Mouse (Mus musculus): ENCODE data around the gene Gpat2. TPM values are rescaled to one million over a fixed set of nuclear protein-coding genes. Genes with fewer than 3 reads are reported as not detected.

Gpat2 gene
- total and polyA plus RNA-seq, 3 experiments = 0.08 TPM; not detected in 2

GRCm38 (mm10) chr2:127398738-127399137 lies 26.3 kb upstream of the Gpat2 start:
- TF ChIP-seq EP300 (IDR thresholded peaks at IDR 0.05; ENCODE audit: insufficient read depth, low read depth, low read length) = no peak
- Histone ChIP-seq H3K27me3 (ENCODE audit: control insufficient read depth, insufficient read depth, low read length) (no peaks in the 10 kb centered on the region), H3K79me2 (replicated peaks; ENCODE audit: control insufficient read depth, insufficient read depth, low read length) (no peaks in the 10 kb centered on the region), H3K36me3 (ENCODE audit: control insufficient read depth, insufficient read depth, low read length) (no peaks in the 10 kb centered on the region), H3K4me1 (ENCODE audit: control insufficient read depth, insufficient read depth, low read length) (no peaks in the 10 kb centered on the region), H3K9ac (ENCODE audit: low read depth, low read length) (no peak overlapping the region), H3K27ac (no peak overlapping the region), H3K4me3 (no peak overlapping the region)
- WGBS = 87% methylated on average over 7 of the region's 7 CpGs
- DNase-seq = no peak
- intact Hi-C loops (cut with DNase I) = no loop called here

- no peaks in the 10 kb centered on the region for H3K36me3 ChIP-seq (ENCODE audit: control insufficient read depth, insufficient read depth, low read length)
- no peak overlapping the region for H3K9ac ChIP-seq (ENCODE audit: low read depth, low read length)
- no peaks in the 10 kb centered on the region for H3K4me1 ChIP-seq (ENCODE audit: control insufficient read depth, insufficient read depth, low read length)
- TF ChIP-seq POLR2A (IDR thresholded peaks at IDR 0.05; ENCODE audit: insufficient read depth, low read depth, low read length) (no peak), EP300 (IDR thresholded peaks at IDR 0.05; ENCODE audit: insufficient read depth, low read depth, low read length) (no peak), CTCF (IDR thresholded peaks at IDR 0.05) (no peak)
- 76% methylated on average over 6 of the region's 6 CpGs for WGBS
- no peak for DNase-seq
- no peaks in the 10 kb centered on the region; the same call in 1 of the 2 replicates for H3K27me3 ChIP-seq (ENCODE audit: control insufficient read depth, insufficient read depth, low read length)
- intact Hi-C loops (cut with DNase I) = no loop called here
- no peaks in the 10 kb centered on the region for H3K79me2 ChIP-seq (replicated peaks; ENCODE audit: control insufficient read depth, insufficient read depth, low read length)
- H3K27ac ChIP-seq = no peak overlapping the region
- no peak overlapping the region for H3K4me3 ChIP-seq
These were observed 13.9 kb upstream of the Gpat2 start for GRCm38 (mm10) chr2:127411126-127411525.

GRCm38 (mm10) chr2:127415806-127416205 lies 9.2 kb upstream of the Gpat2 start:
- TF ChIP-seq POLR2A (IDR thresholded peaks at IDR 0.05; ENCODE audit: insufficient read depth, low read depth, low read length) = no peak
- TF ChIP-seq EP300 (IDR thresholded peaks at IDR 0.05; ENCODE audit: insufficient read depth, low read depth, low read length) = no peak
- TF ChIP-seq CTCF (IDR thresholded peaks at IDR 0.05) = no peak
- no peak for DNase-seq
- Histone ChIP-seq H3K27ac (no peak overlapping the region), H3K36me3 (ENCODE audit: control insufficient read depth, insufficient read depth, low read length) (no peaks in the 10 kb centered on the region), H3K4me3 (no peak overlapping the region), H3K4me1 (ENCODE audit: control insufficient read depth, insufficient read depth, low read length) (no peaks in the 10 kb centered on the region), H3K27me3 (ENCODE audit: control insufficient read depth, insufficient read depth, low read length) (no peaks in the 10 kb centered on the region; the same call in 1 of the 2 replicates), H3K79me2 (replicated peaks; ENCODE audit: control insufficient read depth, insufficient read depth, low read length) (no peaks in the 10 kb centered on the region), H3K9ac (ENCODE audit: low read depth, low read length) (no peak overlapping the region)
- intact Hi-C loops (cut with DNase I) = no loop called here
- 63% methylated on average over 10 of the region's 10 CpGs for WGBS

GRCm38 (mm10) chr2:127416706-127417105 lies 8.3 kb upstream of the Gpat2 start:
- Histone ChIP-seq H3K4me1 (ENCODE audit: control insufficient read depth, insufficient read depth, low read length) (no peaks in the 10 kb centered on the region), H3K27me3 (ENCODE audit: control insufficient read depth, insufficient read depth, low read length) (no peaks in the 10 kb centered on the region; the same call in 1 of the 2 replicates), H3K36me3 (ENCODE audit: control insufficient read depth, insufficient read depth, low read length) (no peaks in the 10 kb centered on the region), H3K27ac (no peak overlapping the region), H3K9ac (ENCODE audit: low read depth, low read length) (no peak overlapping the region), H3K79me2 (replicated peaks; ENCODE audit: control insufficient read depth, insufficient read depth, low read length) (no peaks in the 10 kb centered on the region), H3K4me3 (no peak overlapping the region)
- intact Hi-C loops (cut with DNase I) = no loop called here
- no peak for DNase-seq
- TF ChIP-seq EP300 (IDR thresholded peaks at IDR 0.05; ENCODE audit: insufficient read depth, low read depth, low read length) (no peak), CTCF (IDR thresholded peaks at IDR 0.05) (no peak), POLR2A (IDR thresholded peaks at IDR 0.05; ENCODE audit: insufficient read depth, low read depth, low read length) (no peak)
- 77% methylated on average over 3 of the region's 3 CpGs for WGBS

- no peak overlapping the region for H3K27ac ChIP-seq
- WGBS = 57% methylated on average over 10 of the region's 10 CpGs
- no peaks in the 10 kb centered on the region for H3K36me3 ChIP-seq (ENCODE audit: control insufficient read depth, insufficient read depth, low read length)
- TF ChIP-seq POLR2A (IDR thresholded peaks at IDR 0.05; ENCODE audit: insufficient read depth, low read depth, low read length) (no peak), EP300 (IDR thresholded peaks at IDR 0.05; ENCODE audit: insufficient read depth, low read depth, low read length) (no peak), CTCF (IDR thresholded peaks at IDR 0.05) (no peak)
- intact Hi-C loops (cut with DNase I) = no loop called here
- no peak overlapping the region for H3K4me3 ChIP-seq
- H3K4me1 ChIP-seq (ENCODE audit: control insufficient read depth, insufficient read depth, low read length) = no peaks in the 10 kb centered on the region
- no peak overlapping the region for H3K9ac ChIP-seq (ENCODE audit: low read depth, low read length)
- no peak for DNase-seq
- no peaks in the 10 kb centered on the region for H3K79me2 ChIP-seq (replicated peaks; ENCODE audit: control insufficient read depth, insufficient read depth, low read length)
- H3K27me3 ChIP-seq (ENCODE audit: control insufficient read depth, insufficient read depth, low read length) = no peaks in the 10 kb centered on the region; the same call in 1 of the 2 replicates
These were observed 6.6 kb upstream of the Gpat2 start for GRCm38 (mm10) chr2:127418266-127418970.

GRCm38 (mm10) chr2:127430238-127430637 lies 5.2 kb downstream of the Gpat2 start:
- H3K27me3 ChIP-seq (ENCODE audit: control insufficient read depth, insufficient read depth, low read length) = no peaks in the 10 kb centered on the region
- no peaks in the 10 kb centered on the region for H3K79me2 ChIP-seq (replicated peaks; ENCODE audit: control insufficient read depth, insufficient read depth, low read length)
- H3K27ac ChIP-seq = no peak overlapping the region
- DNase-seq = peak; percentile 36 to 37
- intact Hi-C loops (cut with DNase I) = loop anchor here (1.0 kb wide), 1 partner anchor 68 kb away; no protein-coding TSS in a partner anchor
- no peaks in the 10 kb centered on the region for H3K36me3 ChIP-seq (ENCODE audit: control insufficient read depth, insufficient read depth, low read length)
- peak; percentile 86 for TF ChIP-seq CTCF (IDR thresholded peaks at IDR 0.05)
- TF ChIP-seq EP300 (IDR thresholded peaks at IDR 0.05; ENCODE audit: insufficient read depth, low read depth, low read length) = 0 out of 2 replicates have a peak, but pooled peaks have one; percentile 6
- TF ChIP-seq POLR2A (IDR thresholded peaks at IDR 0.05; ENCODE audit: insufficient read depth, low read depth, low read length) = no peak
- no peak overlapping the region for H3K4me3 ChIP-seq
- WGBS = 8% methylated on average over 3 of the region's 3 CpGs
- no peak overlapping the region for H3K9ac ChIP-seq (ENCODE audit: low read depth, low read length)
- no peaks in the 10 kb centered on the region for H3K4me1 ChIP-seq (ENCODE audit: control insufficient read depth, insufficient read depth, low read length)

All from heart, adult 2 months (tissue).